Mouse (Mus musculus) layer of hippocampus, postnatal 25 days (tissue): ENCODE data around the gene Gm44965. TPM values are rescaled to one million over a fixed set of nuclear protein-coding genes. Genes with fewer than 3 reads are reported as not detected.

ENCODE experiments used
- DNase-seq, 2 experiments: peaks; one replicate each; pipeline ENCODE4 v3.0.0; 2022; ENCODE audit warnings: mixed read lengths in 2 of 2, low spot score in 1 of 2; ENCODE audit errors: extremely low spot score in 1 of 2
- total RNA-seq, 2 experiments: library from RNA; stranded (reverse); gene quantifications; 2 replicates each; pipeline ENCODE4 v1.2.3; 2021

Gene Gm44965
- total RNA-seq, 2 experiments from 2014 or later = not detected

- DNase-seq = no peak
These were observed 15.0 kb upstream of the Gm44965 start for GRCm38 (mm10) chr6:48578736-48579135.

- no peak for DNase-seq
These were observed 14.5 kb upstream of the Gm44965 start for GRCm38 (mm10) chr6:48579215-48579648.

- DNase-seq = no peak
These were observed 12.5 kb upstream of the Gm44965 start for GRCm38 (mm10) chr6:48581257-48581656.

GRCm38 (mm10) chr6:48582037-48582436, 11.7 kb upstream of the Gm44965 start:
- DNase-seq = peak in 1 of 2 experiments; percentile 43

GRCm38 (mm10) chr6:48589194-48589750, 4.5 kb upstream of the Gm44965 start, which contains the start of gene Gm45021:
Gm45021 (plus strand) TSS chr6:48589610.
- DNase-seq = no peak

- DNase-seq = no peak
These were observed 2.4 kb upstream of the Gm44965 start for GRCm38 (mm10) chr6:48591221-48591845.

- DNase-seq = no peak
These were observed 1.9 kb upstream of the Gm44965 start for GRCm38 (mm10) chr6:48591871-48592270.

- no peak for DNase-seq
These were observed 450 bp downstream of the Gm44965 start for GRCm38 (mm10) chr6:48594043-48594738.

GRCm38 (mm10) chr6:48595278-48595677, 1.5 kb downstream of the Gm44965 start:
- DNase-seq = no peak

GRCm38 (mm10) chr6:48596545-48597232, 2.9 kb downstream of the Gm44965 start:
- DNase-seq = no peak

- DNase-seq = no peak
These were observed 3.5 kb downstream of the Gm44965 start for GRCm38 (mm10) chr6:48597233-48597625.

- DNase-seq = no peak
These were observed 6.9 kb downstream of the Gm44965 start for GRCm38 (mm10) chr6:48600594-48600993.

- DNase-seq = peak; percentile 88 to 94
These were observed 7.7 kb downstream of the Gm44965 start, which contains the start of gene Zfp775 for GRCm38 (mm10) chr6:48601271-48602079. Zfp775 (plus strand) TSS chr6:48602063.

GRCm38 (mm10) chr6:48602080-48602741, 8.5 kb downstream of the Gm44965 start:
- DNase-seq = peak in 1 of 2 experiments; percentile 47

GRCm38 (mm10) chr6:48608124-48608523, 14.4 kb downstream of the Gm44965 start:
- DNase-seq = no peak

GRCm38 (mm10) chr6:48609512-48609911, 15.8 kb downstream of the Gm44965 start:
- DNase-seq = no peak

GRCm38 (mm10) chr6:48610657-48611056, 16.9 kb downstream of the Gm44965 start:
- DNase-seq = no peak

- DNase-seq = no peak
These were observed 19.7 kb downstream of the Gm44965 start for GRCm38 (mm10) chr6:48613464-48613863.

- no peak for DNase-seq
These were observed 21.0 kb downstream of the Gm44965 start for GRCm38 (mm10) chr6:48614756-48615155.

- no peak for DNase-seq
These were observed 26.3 kb downstream of the Gm44965 start for GRCm38 (mm10) chr6:48620031-48620430.
